Mouse (Mus musculus) cerebellum, adult 2 months (tissue): ENCODE measurements around the gene Eif2b5.
A peak's percentile ranks its signal among the peaks of the same experiment; 100 is the strongest.

Source experiments
- CTCF ChIP-seq: fragments of 200-500 bp; IDR thresholded peaks from 2 replicates; pipeline ENCODE4 v1.5.1; 2011; ENCODE audit warnings: low read depth, mild to moderate bottlenecking, control low read depth, low read length, moderate library complexity, borderline replicate concordance; ENCODE audit not compliant: insufficient read depth
- POLR2A ChIP-seq: fragments of 200-500 bp; IDR thresholded peaks from 2 replicates; pipeline ENCODE4 v1.6.1; 2011; ENCODE audit warnings: low read length, control low read depth, borderline replicate concordance; ENCODE audit not compliant: insufficient read depth

GRCm38 (mm10) chr16:20496671-20497600 lies 1.7 kb upstream of the Eif2b5 start:
- peak; percentile 70 for TF ChIP-seq CTCF
- TF ChIP-seq POLR2A = no peak
